Mouse (Mus musculus) MEL (cell line): ENCODE results near the gene Bmp7. TPM values are rescaled to one million over a fixed set of nuclear protein-coding genes. Genes with fewer than 3 reads are reported as not detected.

ENCODE experiments used
- DNase-seq: peaks from one replicate; pipeline ENCODE4 v3.0.0; 2011; ENCODE audit warnings: low read depth, low spot score
- H3K27ac ChIP-seq: 2 replicates; pipeline ENCODE4 v1.5.1; 2012; ENCODE audit warnings: low read depth, mild to moderate bottlenecking, control low read depth, low read length, moderate library complexity; ENCODE audit not compliant: control insufficient read depth
- H3K27me3 ChIP-seq, 2 experiments: fragments of 150-350 bp in 1 of 2; sonication (generic) in 1 of 2; 2 replicates each; pipeline ENCODE4 v1.6.1; 2012; ENCODE audit warnings: low read length in 2 of 2, mild to moderate bottlenecking in 2 of 2, improper control_type of control experiment in 1 of 2, moderate library complexity in 1 of 2; ENCODE audit not compliant: insufficient read depth in 2 of 2, control insufficient read depth in 1 of 2
- H3K36me3 ChIP-seq, 2 experiments: 2 replicates each; pipeline ENCODE4 v1.6.1; 2012 to 2014; ENCODE audit warnings: low read length in 2 of 2, improper control_type of control experiment in 1 of 2, inconsistent platforms in 1 of 2, mild to moderate bottlenecking in 1 of 2; ENCODE audit not compliant: insufficient read depth in 2 of 2, control insufficient read depth in 1 of 2
- H3K4me1 ChIP-seq, 2 experiments: fragments of 150-350 bp in 1 of 2; sonication (generic) in 1 of 2; 2 replicates each; pipeline ENCODE4 v1.6.1; 2012; ENCODE audit warnings: low read length in 2 of 2, improper control_type of control experiment in 1 of 2, mild to moderate bottlenecking in 1 of 2; ENCODE audit not compliant: insufficient read depth in 2 of 2, control insufficient read depth in 1 of 2
- H3K4me3 ChIP-seq, 2 experiments: fragments of 150-350 bp in 1 of 2; sonication (generic) in 1 of 2; 2 replicates each; pipeline ENCODE4 v1.5.1; 2012; ENCODE audit warnings: low read depth in 2 of 2, low read length in 2 of 2, mild to moderate bottlenecking in 2 of 2, moderate library complexity in 2 of 2, control low read depth in 1 of 2, improper control_type of control experiment in 1 of 2; ENCODE audit not compliant: control insufficient read depth in 1 of 2, insufficient read depth in 1 of 2
- H3K79me2 ChIP-seq: 2 replicates; pipeline ENCODE4 v1.6.1; 2012; ENCODE audit warnings: mild to moderate bottlenecking, low read length, moderate library complexity; ENCODE audit not compliant: control insufficient read depth, poor library complexity, insufficient read depth
- H3K9ac ChIP-seq: 2 replicates; pipeline ENCODE4 v1.6.1; 2012; ENCODE audit warnings: low read depth, mild to moderate bottlenecking, control low read depth, low read length, moderate library complexity; ENCODE audit not compliant: control insufficient read depth, poor library complexity, severe bottlenecking
- H3K9me3 ChIP-seq: fragments of 150-350 bp; sonication (generic); replicated peaks from 2 replicates; pipeline ENCODE4 v1.6.1; 2012; ENCODE audit warnings: mild to moderate bottlenecking, low read length, improper control_type of control experiment, moderate library complexity; ENCODE audit not compliant: insufficient read depth
- BHLHE40 ChIP-seq: IDR thresholded peaks from 2 replicates; pipeline ENCODE4 v1.6.1; 2012; ENCODE audit warnings: low read depth, mild to moderate bottlenecking, inconsistent platforms, low read length, improper control_type of control experiment, borderline replicate concordance
- CHD1 ChIP-seq: IDR thresholded peaks from 2 replicates; pipeline ENCODE4 v1.6.1; 2012; ENCODE audit warnings: low read depth, mild to moderate bottlenecking, inconsistent platforms, low read length, improper control_type of control experiment
- CTCF ChIP-seq, 3 experiments: IDR thresholded peaks in 2 of 3; conservative IDR thresholded peaks in 1 of 3; 2 replicates each; pipeline ENCODE4 v1.5.1; 2011 to 2012; ENCODE audit warnings: low read length in 3 of 3, low read depth in 2 of 3, mild to moderate bottlenecking in 2 of 3, improper control_type of control experiment in 1 of 3, inconsistent platforms in 1 of 3, mixed read lengths in 1 of 3, moderate library complexity in 1 of 3; ENCODE audit not compliant: control insufficient read depth in 1 of 3, insufficient read depth in 1 of 3, poor library complexity in 1 of 3, severe bottlenecking in 1 of 3
- ELF1 ChIP-seq: IDR thresholded peaks from 2 replicates; pipeline ENCODE4 v1.6.1; 2014; ENCODE audit warnings: low read depth, mild to moderate bottlenecking, inconsistent platforms, low read length, improper control_type of control experiment, moderate library complexity
- EP300 ChIP-seq, 2 experiments: IDR thresholded peaks; 2 replicates each; pipeline ENCODE4 v1.6.1; 2011; ENCODE audit warnings: improper control_type of control experiment in 2 of 2, low read length in 2 of 2, low read depth in 1 of 2, mild to moderate bottlenecking in 1 of 2
- GABPA ChIP-seq: IDR thresholded peaks from 2 replicates; pipeline ENCODE4 v1.6.1; 2012; ENCODE audit warnings: low read depth, mild to moderate bottlenecking, inconsistent platforms, low read length, improper control_type of control experiment, moderate library complexity
- GATA1 ChIP-seq: IDR thresholded peaks from 2 replicates; pipeline ENCODE4 v1.6.1; 2011; ENCODE audit warnings: low read depth, low read length, improper control_type of control experiment
- JUND ChIP-seq: IDR thresholded peaks from 2 replicates; pipeline ENCODE4 v1.6.1; 2011; ENCODE audit warnings: low read depth, mild to moderate bottlenecking, improper control_type of control experiment, low read length
- KAT2A ChIP-seq: conservative IDR thresholded peaks from 2 replicates; pipeline ENCODE4 v1.6.1; 2012; ENCODE audit warnings: low read depth, low read length, improper control_type of control experiment, inconsistent platforms
- MAFK ChIP-seq: IDR thresholded peaks from 2 replicates; pipeline ENCODE4 v1.6.1; 2011; ENCODE audit warnings: low read depth, mild to moderate bottlenecking, low read length, improper control_type of control experiment, borderline replicate concordance
- MAZ ChIP-seq: IDR thresholded peaks from 2 replicates; pipeline ENCODE4 v1.6.1; 2012; ENCODE audit warnings: low read depth, mild to moderate bottlenecking, inconsistent platforms, low read length, improper control_type of control experiment
- MYB ChIP-seq: IDR thresholded peaks from 2 replicates; pipeline ENCODE4 v1.6.1; 2011; ENCODE audit warnings: mild to moderate bottlenecking, low read depth, low read length, improper control_type of control experiment
- MYC ChIP-seq: IDR thresholded peaks from 2 replicates; pipeline ENCODE4 v1.6.1; 2011; ENCODE audit warnings: low read depth, mild to moderate bottlenecking, low read length, improper control_type of control experiment, moderate library complexity
- NELFE ChIP-seq: IDR thresholded peaks from 2 replicates; pipeline ENCODE4 v1.6.1; 2011; ENCODE audit warnings: low read depth, low read length, improper control_type of control experiment
- POLR2AphosphoS2 ChIP-seq: IDR thresholded peaks from 2 replicates; pipeline ENCODE4 v1.6.1; 2011; ENCODE audit warnings: low read length, improper control_type of control experiment
- POLR2AphosphoS5 ChIP-seq: IDR thresholded peaks from 2 replicates; pipeline ENCODE4 v1.6.1; 2012; ENCODE audit warnings: low read depth, borderline replicate concordance, mild to moderate bottlenecking, inconsistent platforms, low read length, moderate library complexity, mixed read lengths
- SIN3A ChIP-seq: IDR thresholded peaks from 2 replicates; pipeline ENCODE4 v1.6.1; 2012; ENCODE audit warnings: low read length, improper control_type of control experiment, inconsistent platforms
- TAL1 ChIP-seq: IDR thresholded peaks from 2 replicates; pipeline ENCODE4 v1.6.1; 2012; ENCODE audit warnings: mild to moderate bottlenecking, inconsistent platforms, low read length, moderate library complexity, mixed read lengths
- TCF12 ChIP-seq: IDR thresholded peaks from 2 replicates; pipeline ENCODE4 v1.6.1; 2014; ENCODE audit warnings: low read depth, mild to moderate bottlenecking, inconsistent platforms, low read length, improper control_type of control experiment, moderate library complexity
- USF1 ChIP-seq: IDR thresholded peaks from 2 replicates; pipeline ENCODE4 v1.6.1; 2014; ENCODE audit warnings: low read depth, mild to moderate bottlenecking, inconsistent platforms, low read length, improper control_type of control experiment, moderate library complexity
- USF2 ChIP-seq, 2 experiments: IDR thresholded peaks; 2 replicates each; pipeline ENCODE4 v1.6.1; 2011 to 2012; ENCODE audit warnings: improper control_type of control experiment in 2 of 2, low read length in 2 of 2, borderline replicate concordance in 1 of 2, inconsistent platforms in 1 of 2, low read depth in 1 of 2, mild to moderate bottlenecking in 1 of 2; ENCODE audit not compliant: insufficient read depth in 1 of 2
- ZC3H11A ChIP-seq: IDR thresholded peaks from 2 replicates; pipeline ENCODE4 v1.6.1; 2012; ENCODE audit warnings: low read depth, mild to moderate bottlenecking, inconsistent platforms, low read length, improper control_type of control experiment
- ZKSCAN1 ChIP-seq: IDR thresholded peaks from 2 replicates; pipeline ENCODE4 v1.6.1; 2012; ENCODE audit warnings: low read depth, mild to moderate bottlenecking, inconsistent platforms, low read length, improper control_type of control experiment, moderate library complexity
- polyA plus RNA-seq, 2 experiments: library from polyadenylated mRNA; stranded (reverse) in 1 of 2; unstranded in 1 of 2; fragments of >175 nt in 1 of 2; fragments of >200 nt in 1 of 2; gene quantifications; 2 replicates each; pipeline versions ENCODE4 v1.2.1 to v1.2.4; 2012; ENCODE audit warnings: low replicate concordance in 2 of 2, low read depth in 1 of 2; ENCODE audit not compliant: insufficient read length in 2 of 2, insufficient read depth in 1 of 2, missing spikeins in 1 of 2
- total RNA-seq: library from RNA; depleted of rRNA; stranded (reverse); fragments of 300-350 nt; gene quantifications from 2 replicates; pipeline ENCODE4 v1.2.3, GENCODE M21; 2012

Gene Bmp7
- total and polyA plus RNA-seq, 3 experiments, result not detected

GRCm38 (mm10) chr2:172950722-172951121 lies 10.6 kb upstream of the Bmp7 start:
- Histone ChIP-seq H3K27ac (no peak overlapping the region), H3K9ac (no peak overlapping the region), H3K79me2 (no peaks in the 10 kb centered on the region), H3K4me1 (no peaks in the 10 kb centered on the region), H3K9me3 (no peaks in the 10 kb centered on the region), H3K36me3 (no peaks in the 10 kb centered on the region), H3K4me3 (no peak overlapping the region), H3K27me3 (no peaks in the 10 kb centered on the region)
- no peak for TF ChIP-seq MAFK
- no peak for TF ChIP-seq TCF12
- TF ChIP-seq USF1, result no peak
- no peak for TF ChIP-seq POLR2AphosphoS2
- no peak for TF ChIP-seq GABPA
- no peak for TF ChIP-seq JUND
- no peak for TF ChIP-seq KAT2A
- no peak for TF ChIP-seq USF2 (IDR thresholded peaks at IDR 0.05; ENCODE audit: borderline replicate concordance in 1 of 2, insufficient read depth in 1 of 2, low read depth in 1 of 2, low read length in 2 of 2)
- TF ChIP-seq NELFE, result no peak
- no peak for TF ChIP-seq MYB
- TF ChIP-seq ZKSCAN1, result no peak
- no peak for TF ChIP-seq EP300 (IDR thresholded peaks at IDR 0.05; ENCODE audit: low read depth in 1 of 2, low read length in 2 of 2)
- no peak for TF ChIP-seq TAL1
- TF ChIP-seq MYC, result no peak
- no peak for TF ChIP-seq GATA1
- no peak for TF ChIP-seq CHD1
- TF ChIP-seq BHLHE40, result no peak
- DNase-seq, result no peak

- Histone ChIP-seq H3K27ac (no peak overlapping the region), H3K27me3 (no peaks in the 10 kb centered on the region), H3K36me3 (no peaks in the 10 kb centered on the region), H3K4me1 (no peaks in the 10 kb centered on the region), H3K4me3 (no peak overlapping the region)
- TF ChIP-seq POLR2AphosphoS5, result no peak
- no peak for TF ChIP-seq ELF1
- no peak for TF ChIP-seq BHLHE40
- no peak for TF ChIP-seq MAZ
- no peak for TF ChIP-seq KAT2A
- TF ChIP-seq USF1, result no peak
- TF ChIP-seq CTCF (IDR thresholded peaks at IDR 0.05 in 2 of 3, conservative IDR thresholded peaks at IDR 0.05 in 1 of 3; ENCODE audit: control insufficient read depth in 1 of 3, insufficient read depth in 1 of 3, low read depth in 2 of 3, low read length in 3 of 3, poor library complexity in 1 of 3, severe bottlenecking in 1 of 3), result no peak
- no peak for TF ChIP-seq NELFE
- TF ChIP-seq MYC, result no peak
- no peak for TF ChIP-seq JUND
- no peak for TF ChIP-seq ZC3H11A
- TF ChIP-seq USF2 (IDR thresholded peaks at IDR 0.05; ENCODE audit: borderline replicate concordance in 1 of 2, insufficient read depth in 1 of 2, low read depth in 1 of 2, low read length in 2 of 2), result no peak
- no peak for TF ChIP-seq SIN3A
- no peak for TF ChIP-seq ZKSCAN1
- TF ChIP-seq, all 39 proteins: peak for 0
- Histone ChIP-seq H3K9ac (no peak overlapping the region), H3K9me3 (no peaks in the 10 kb centered on the region), H3K79me2 (no peaks in the 10 kb centered on the region)
- no peak for DNase-seq
Observed at GRCm38 (mm10) chr2:172950119-172950676, 10.1 kb upstream of the Bmp7 start.
